ENCODE assay signal across 14 mouse cellular contexts in the genomic region with DNA sequence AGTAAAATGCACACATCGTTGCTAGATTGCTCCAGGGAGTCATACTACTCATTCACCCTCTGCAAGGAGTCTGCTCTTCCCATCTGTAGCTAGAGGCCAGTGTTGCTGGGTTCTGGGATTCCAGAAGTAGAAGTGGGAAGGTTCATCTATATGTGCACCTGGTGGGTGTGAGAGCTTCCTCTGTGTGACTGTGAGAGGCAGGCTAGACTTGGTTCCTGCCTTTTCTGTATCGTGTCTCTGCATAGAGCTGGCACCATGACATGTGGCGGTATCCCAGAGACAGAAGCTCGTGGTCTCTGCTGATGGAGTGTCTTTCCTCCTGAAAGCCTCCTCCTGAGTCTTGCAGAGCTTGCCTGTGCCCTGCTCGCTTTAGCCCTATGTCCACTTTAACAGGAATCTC.
DNase-seq lines count a peak whose midpoint lies in the region.
"Had no signal": no experiment of that assay in that cellular context is flagged by ENCODE, and none has a peak within 500 bp of the region (broad histone marks: within the 10 kb centered on the region; RNA-seq: fewer than 3 reads in every experiment).

No protein-coding gene starts in this region.

- no peaks in the 10 kb centered on the region for H3K9me3 ChIP-seq in limb, embryonic 10.5 days (replicated peaks)
- H3K9me3 ChIP-seq: midbrain, embryonic 13.5 days; neural tube, embryonic 15.5 days had no signal

- H3K4me1 ChIP-seq in limb, embryonic 10.5 days = peaks cover 48% of the 10 kb centered on the region

- WGBS in limb, embryonic 10.5 days = 81% methylated on average over 5 of the region's 5 CpGs

- H3K4me3 ChIP-seq in limb, embryonic 10.5 days = no peak overlapping the region
- H3K4me3 ChIP-seq: layer of hippocampus, adult 2 months; midbrain, embryonic 13.5 days; neural tube, embryonic 15.5 days had no signal

- no peaks in the 10 kb centered on the region for H3K27me3 ChIP-seq in limb, embryonic 10.5 days (ENCODE audit: low read depth, poor library complexity, severe bottlenecking)
- H3K27me3 ChIP-seq: midbrain, embryonic 13.5 days; neural tube, embryonic 15.5 days had no signal

- peak; percentile 24 to 26 for DNase-seq in cerebellum, adult 18-20 months
- DNase-seq in cerebellum, postnatal 4 days (ENCODE audit: low spot score in 2 of 2) = no peak
- peak; percentile 20 for DNase-seq in kidney, adult 9 months
- DNase-seq in kidney, adult 8-10 months = no peak
- peak; percentile 66 for DNase-seq in brain, adult 2 months (ENCODE audit: low read depth, low spot score)
- DNase-seq in limb, embryonic 10.5 days (ENCODE audit: low spot score) = no peak
- DNase-seq in adrenal gland, postnatal 4 days (ENCODE audit: low spot score in 2 of 2) = no peak
- DNase-seq in ovary, postnatal 10 days (ENCODE audit: low spot score) = no peak
- DNase-seq: spleen, adult 18-20 months; thymus, postnatal 14 days had no signal

- peak overlapping the region; percentile 79; the same call in 1 of the 2 replicates for H3K27ac ChIP-seq in limb, embryonic 10.5 days
- H3K27ac ChIP-seq: layer of hippocampus, adult 2 months; liver, embryonic 14.5 days; midbrain, embryonic 13.5 days; neural tube, embryonic 15.5 days had no signal

- no peaks in the 10 kb centered on the region; the same call in 1 of the 2 replicates for H3K36me3 ChIP-seq in limb, embryonic 10.5 days
- H3K36me3 ChIP-seq: neural tube, embryonic 15.5 days had no signal

Comparison
In these comparisons a context has a peak if more than half of its experiments do, and no peak if none do; other contexts are left out.
1. DNase-seq: peak in cerebellum, adult 18-20 months (2 of 2), kidney, adult 9 months (single experiment) and brain, adult 2 months (single experiment); none in cerebellum, postnatal 4 days (0 of 2), kidney, adult 8-10 months (0 of 2), limb, embryonic 10.5 days (single experiment), adrenal gland, postnatal 4 days (0 of 2) and ovary, postnatal 10 days (single experiment).